Mouse (Mus musculus): ENCODE data around the gene Pttg1. TPM values are rescaled to one million over a fixed set of nuclear protein-coding genes. Genes with fewer than 3 reads are reported as not detected.

Pttg1 gene
- total and polyA plus RNA-seq, 3 experiments: 153 to 276 (median 258) TPM

DNA sequence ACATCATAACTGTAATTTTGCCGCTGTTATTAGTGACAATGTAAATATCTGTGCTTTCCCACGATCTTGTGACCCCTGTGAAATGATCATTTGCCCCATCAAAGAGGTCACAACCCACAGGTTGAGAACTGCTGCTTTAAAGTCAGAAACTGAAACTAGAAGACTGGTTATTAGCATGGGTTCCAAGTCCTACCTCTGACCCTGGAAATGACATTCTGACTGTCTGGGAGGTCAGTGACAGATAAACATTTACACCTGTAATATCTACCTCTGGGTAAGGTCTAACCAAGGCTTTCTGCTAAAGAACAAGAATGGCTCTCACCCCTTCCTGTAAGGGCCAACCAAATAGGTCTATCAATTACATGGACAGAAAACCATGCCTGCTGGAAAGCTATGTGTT lies 17.2 kb downstream of the Pttg1 start:
- Histone ChIP-seq H3K9me3 (replicated peaks; ENCODE audit: low read length) (peaks cover 6% of the 10 kb centered on the region), H3K4me2 (ENCODE audit: insufficient read depth, low read depth, poor library complexity, severe bottlenecking) (no peak overlapping the region; the same call in 1 of the 2 replicates), H3K4me3 (replicated peaks in 1 of 3; ENCODE audit: low read depth in 2 of 3, low read length in 2 of 3, poor library complexity in 1 of 3) (no peak overlapping the region), H3K27me3 (replicated peaks) (no peaks in the 10 kb centered on the region), H3K27ac (ENCODE audit: insufficient read depth, low read depth) (no peak overlapping the region), H3K36me3 (replicated peaks in 1 of 2; ENCODE audit: control insufficient read depth in 1 of 2, insufficient read depth in 1 of 2, low read length in 1 of 2) (no peaks in the 10 kb centered on the region), H3K79me2 (replicated peaks; ENCODE audit: control insufficient read depth, extremely low read depth, insufficient read depth, poor library complexity, severe bottlenecking) (no peaks in the 10 kb centered on the region), H3K4me1 (ENCODE audit: control insufficient read depth in 1 of 2, insufficient read depth in 2 of 2) (peaks cover 14 to 42% of the 10 kb centered on the region in 2 experiments), H3K9ac (ENCODE audit: insufficient read depth, low read depth) (no peak overlapping the region)
- TF ChIP-seq USF1 (IDR thresholded peaks at IDR 0.05; ENCODE audit: low read depth, low read length) (no peak), HCFC1 (IDR thresholded peaks at IDR 0.05; ENCODE audit: low read depth, low read length) (no peak), TCF12 (IDR thresholded peaks at IDR 0.05; ENCODE audit: low read depth, low read length) (no peak), MAX (IDR thresholded peaks at IDR 0.05; ENCODE audit: low read length) (no peak), E2F4 (IDR thresholded peaks at IDR 0.05; ENCODE audit: insufficient replicate concordance, low read depth, low read length) (no peak), CHD1 (IDR thresholded peaks at IDR 0.05; ENCODE audit: low read depth, low read length) (no peak), MAFK (IDR thresholded peaks at IDR 0.05; ENCODE audit: insufficient replicate concordance, low read length) (no peak), ZC3H11A (IDR thresholded peaks at IDR 0.05; ENCODE audit: low read depth, low read length) (no peak), CHD2 (IDR thresholded peaks at IDR 0.05; ENCODE audit: low read length) (no peak), USF2 (conservative IDR thresholded peaks at IDR 0.05; ENCODE audit: low read depth, low read length) (no peak), POLR2A (IDR thresholded peaks at IDR 0.05; ENCODE audit: low read depth, low read length) (no peak), MEF2A (IDR thresholded peaks at IDR 0.05; ENCODE audit: borderline replicate concordance, low read depth, low read length) (no peak), GABPA (IDR thresholded peaks at IDR 0.05; ENCODE audit: insufficient replicate concordance, low read depth, low read length) (no peak), UBTF (IDR thresholded peaks at IDR 0.05; ENCODE audit: low read depth, low read length) (no peak), ZNF384 (IDR thresholded peaks at IDR 0.05; ENCODE audit: low read depth, low read length) (no peak), ETS1 (conservative IDR thresholded peaks at IDR 0.05; ENCODE audit: low read depth, low read length) (no peak)
- dilution Hi-C loops (cut with MboI; ENCODE audit: extremely low pct_ligation_motif_present, extremely low pct_unique_long_range_greater_than_20kb, low sequenced_read_pairs): no loop called here
- no peak for DNase-seq (ENCODE audit: extremely low read depth)
- in situ Hi-C loops (cut with MboI; ENCODE audit: low pct_ligation_motif_present, low pct_unique_long_range_greater_than_20kb, low sequenced_read_pairs): loop anchor here (5.0 kb wide), 1 partner anchor 57 kb away; no protein-coding TSS in a partner anchor

DNA sequence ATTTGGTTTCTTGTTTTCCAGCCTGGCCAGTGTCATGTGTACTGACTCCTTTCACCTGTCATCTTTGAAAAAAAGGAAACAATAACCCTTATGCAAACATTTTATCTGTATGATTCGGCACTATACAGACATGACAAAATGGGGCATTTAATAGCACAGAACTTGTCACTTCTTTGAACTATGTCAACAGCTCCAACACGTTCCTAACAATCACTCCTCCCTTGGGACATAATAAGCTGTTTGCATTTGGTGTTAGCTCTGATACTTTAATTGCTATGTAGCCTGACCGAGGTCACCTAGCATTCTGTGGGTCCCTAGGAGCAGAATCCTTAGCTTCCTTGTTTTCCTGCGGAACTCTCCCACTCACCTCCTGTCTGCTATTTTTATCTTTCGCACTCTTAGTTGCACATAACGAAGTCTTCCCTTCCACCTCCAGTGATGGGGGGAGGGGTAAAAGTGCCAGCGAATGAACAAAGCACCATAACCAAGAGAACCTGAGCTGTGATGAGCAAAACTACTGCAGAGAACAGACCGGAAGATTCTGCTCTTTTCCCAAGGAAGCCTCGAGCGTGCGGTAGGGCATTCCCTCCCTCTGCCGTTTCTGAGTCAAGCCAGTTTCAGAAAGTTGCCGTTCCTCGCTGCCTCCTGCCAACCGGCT lies 21.8 kb downstream of the Pttg1 start:
- dilution Hi-C loops (cut with MboI; ENCODE audit: extremely low pct_ligation_motif_present, extremely low pct_unique_long_range_greater_than_20kb, low sequenced_read_pairs) (no loop called here), in situ Hi-C loops (cut with MboI; ENCODE audit: low pct_ligation_motif_present, low pct_unique_long_range_greater_than_20kb, low sequenced_read_pairs) (no loop called here)
- Histone ChIP-seq H3K79me2 (replicated peaks; ENCODE audit: control insufficient read depth, extremely low read depth, insufficient read depth, poor library complexity, severe bottlenecking) (no peaks in the 10 kb centered on the region), H3K9ac (ENCODE audit: insufficient read depth, low read depth) (no peak overlapping the region), H3K4me1 (ENCODE audit: control insufficient read depth in 1 of 2, insufficient read depth in 2 of 2) (peaks cover 7 to 10% of the 10 kb centered on the region in 2 experiments; a peak in 3 of 4 replicates), H3K9me3 (replicated peaks; ENCODE audit: low read length) (peaks cover 6% of the 10 kb centered on the region), H3K27ac (ENCODE audit: insufficient read depth, low read depth) (no peak overlapping the region), H3K27me3 (replicated peaks) (no peaks in the 10 kb centered on the region), H3K4me3 (replicated peaks in 1 of 3; ENCODE audit: low read depth in 2 of 3, low read length in 2 of 3, poor library complexity in 1 of 3) (no peak overlapping the region), H3K36me3 (replicated peaks in 1 of 2; ENCODE audit: control insufficient read depth in 1 of 2, insufficient read depth in 1 of 2, low read length in 1 of 2) (no peaks in the 10 kb centered on the region), H3K4me2 (ENCODE audit: insufficient read depth, low read depth, poor library complexity, severe bottlenecking) (no peak overlapping the region)
- no peak for TF ChIP-seq TBP (conservative IDR thresholded peaks at IDR 0.05; ENCODE audit: low read depth, low read length)
- no peak for TF ChIP-seq ZNF384 (IDR thresholded peaks at IDR 0.05; ENCODE audit: low read depth, low read length)
- no peak for TF ChIP-seq NRF1 (IDR thresholded peaks at IDR 0.05; ENCODE audit: low read depth, low read length)
- TF ChIP-seq SIN3A (IDR thresholded peaks at IDR 0.05; ENCODE audit: low read length): no peak
- no peak for TF ChIP-seq BHLHE40 (IDR thresholded peaks at IDR 0.05; ENCODE audit: low read depth, low read length)
- no peak for TF ChIP-seq KAT2A (IDR thresholded peaks at IDR 0.05; ENCODE audit: insufficient replicate concordance, low read length)
- no peak for TF ChIP-seq CHD2 (IDR thresholded peaks at IDR 0.05; ENCODE audit: low read length)
- no peak for TF ChIP-seq E2F4 (IDR thresholded peaks at IDR 0.05; ENCODE audit: insufficient replicate concordance, low read depth, low read length)
- no peak for TF ChIP-seq NELFE (IDR thresholded peaks at IDR 0.05; ENCODE audit: low read depth, low read length)
- TF ChIP-seq IRF4 (IDR thresholded peaks at IDR 0.05; ENCODE audit: low read depth, low read length): no peak
- DNase-seq (ENCODE audit: extremely low read depth): no peak
